Mouse (Mus musculus): ENCODE data around the gene Smpd4. TPM values are rescaled to one million over a fixed set of nuclear protein-coding genes. Genes with fewer than 3 reads are reported as not detected.

Gene Smpd4
- total and polyA plus RNA-seq, 2 experiments from 2014 or later = 23.8 to 67.4 TPM

DNA sequence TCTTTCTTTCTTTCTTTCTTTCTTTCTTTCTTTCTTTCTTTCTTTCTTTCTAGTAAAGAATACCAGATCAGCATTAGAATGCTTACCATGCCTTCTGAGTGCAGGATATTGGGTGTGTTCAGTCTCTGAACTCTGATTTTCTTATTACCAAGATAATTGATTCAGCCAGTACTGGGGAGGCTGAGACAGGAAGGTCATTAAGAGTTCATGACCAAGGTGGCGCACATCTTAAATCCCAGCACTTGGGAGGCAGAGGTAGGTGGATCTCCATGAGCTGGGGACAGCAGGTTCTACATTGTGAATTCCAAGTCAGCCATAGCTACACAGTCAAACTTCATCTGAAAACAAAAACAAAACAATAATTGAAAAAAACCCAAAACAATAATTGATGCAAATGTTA, 2.8 kb downstream of the Smpd4 start:
- 97% methylated on average over 1 of the region's 1 CpGs for WGBS
- Histone ChIP-seq H3K4me2 (ENCODE audit: low read depth, low read length) (no peak overlapping the region), H3K4me1 (ENCODE audit: insufficient read depth, low read length) (no peaks in the 10 kb centered on the region; the same call in 1 of the 2 replicates), H3K4me3 (ENCODE audit: low read length) (no peak overlapping the region), H3K36me3 (ENCODE audit: insufficient read depth, low read length) (peaks cover 15% of the 10 kb centered on the region), H3K9ac (replicated peaks; ENCODE audit: low read length) (no peak overlapping the region), H3K27ac (no peak overlapping the region), H3K9me3 (ENCODE audit: low read length) (no peaks in the 10 kb centered on the region), H3K27me3 (ENCODE audit: insufficient read depth, low read length) (no peaks in the 10 kb centered on the region)
- TF ChIP-seq CTCF (IDR thresholded peaks at IDR 0.05; ENCODE audit: low read depth) = no peak
- DNase-seq (ENCODE audit: low spot score) (no peak), ATAC-seq (no peak)

GRCm38 (mm10) chr16:17625488-17626268, 6.5 kb downstream of the Smpd4 start:
- no peaks in the 10 kb centered on the region for H3K9me3 ChIP-seq (ENCODE audit: low read length)
- DNase-seq (ENCODE audit: low spot score) (peak; percentile 74), ATAC-seq (peak; percentile 80)
- no peak overlapping the region for H3K27ac ChIP-seq
- 65% methylated on average over 8 of the region's 8 CpGs for whole genome bisulfite sequencing
- peaks cover 40% of the 10 kb centered on the region for H3K36me3 ChIP-seq (ENCODE audit: insufficient read depth, low read length)
- H3K4me3 ChIP-seq (ENCODE audit: low read length) = no peak overlapping the region
- H3K9ac ChIP-seq (replicated peaks; ENCODE audit: low read length) = no peak overlapping the region
- peak; percentile 79 for TF ChIP-seq CTCF (IDR thresholded peaks at IDR 0.05; ENCODE audit: low read depth)
- no peaks in the 10 kb centered on the region for H3K27me3 ChIP-seq (ENCODE audit: insufficient read depth, low read length)
- no peak overlapping the region for H3K4me2 ChIP-seq (ENCODE audit: low read depth, low read length)
- no peaks in the 10 kb centered on the region for H3K4me1 ChIP-seq (ENCODE audit: insufficient read depth, low read length)

DNA sequence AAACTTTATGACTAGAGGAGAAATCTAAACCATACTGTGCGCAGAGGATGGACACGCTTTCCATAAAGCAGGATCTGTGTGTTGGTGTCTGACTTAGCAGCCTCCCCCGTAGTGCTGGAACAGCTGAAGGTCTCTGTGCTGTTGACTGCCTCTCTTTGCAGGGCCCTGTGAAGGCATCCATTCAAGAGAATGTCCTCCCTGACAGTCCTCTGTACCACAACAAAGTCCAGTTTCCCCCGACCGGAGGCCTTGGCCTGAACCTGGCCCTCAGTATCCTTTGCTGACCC, 7.1 kb downstream of the Smpd4 start:
- H3K27me3 ChIP-seq (ENCODE audit: insufficient read depth, low read length) = no peaks in the 10 kb centered on the region
- H3K4me1 ChIP-seq (ENCODE audit: insufficient read depth, low read length) = no peaks in the 10 kb centered on the region
- WGBS = 97% methylated on average over 5 of the region's 5 CpGs
- no peak overlapping the region for H3K9ac ChIP-seq (replicated peaks; ENCODE audit: low read length)
- ATAC-seq (no peak), DNase-seq (ENCODE audit: low spot score) (no peak)
- H3K9me3 ChIP-seq (ENCODE audit: low read length) = no peaks in the 10 kb centered on the region
- H3K27ac ChIP-seq = no peak overlapping the region
- H3K4me2 ChIP-seq (ENCODE audit: low read depth, low read length) = no peak overlapping the region
- peaks cover 40% of the 10 kb centered on the region for H3K36me3 ChIP-seq (ENCODE audit: insufficient read depth, low read length)
- no peak for TF ChIP-seq CTCF (IDR thresholded peaks at IDR 0.05; ENCODE audit: low read depth)
- H3K4me3 ChIP-seq (ENCODE audit: low read length) = no peak overlapping the region

DNA sequence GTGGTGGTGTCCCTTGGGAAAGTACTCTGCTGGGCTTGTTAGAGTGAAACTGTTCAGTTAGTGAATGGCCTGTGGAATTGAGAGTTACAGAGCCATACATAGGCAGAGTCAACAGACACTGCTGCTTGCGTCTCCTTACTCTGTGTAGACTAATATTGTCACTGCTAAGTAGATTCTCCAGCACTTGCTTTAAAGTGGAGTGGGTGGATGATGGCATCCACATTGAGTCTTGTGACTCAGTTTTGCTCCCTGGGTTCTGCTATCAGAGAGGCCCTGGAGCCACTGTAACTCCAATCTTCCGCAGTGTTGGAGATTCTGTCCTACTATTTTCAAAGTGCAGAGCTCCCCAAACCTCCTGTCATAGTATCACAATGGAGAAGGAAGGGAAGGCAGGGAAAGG, 13.4 kb downstream of the Smpd4 start:
- Histone ChIP-seq H3K27me3 (ENCODE audit: insufficient read depth, low read length) (no peaks in the 10 kb centered on the region), H3K4me3 (ENCODE audit: low read length) (no peak overlapping the region), H3K9ac (replicated peaks; ENCODE audit: low read length) (no peak overlapping the region), H3K36me3 (ENCODE audit: insufficient read depth, low read length) (peaks cover 49% of the 10 kb centered on the region), H3K4me1 (ENCODE audit: insufficient read depth, low read length) (no peaks in the 10 kb centered on the region), H3K4me2 (ENCODE audit: low read depth, low read length) (no peak overlapping the region), H3K27ac (no peak overlapping the region), H3K9me3 (ENCODE audit: low read length) (no peaks in the 10 kb centered on the region)
- ATAC-seq = no peak
- 97% methylated on average over 2 of the region's 2 CpGs for WGBS
- no peak for TF ChIP-seq CTCF (IDR thresholded peaks at IDR 0.05; ENCODE audit: low read depth)
- DNase-seq (ENCODE audit: low spot score) = no peak

- TF ChIP-seq CTCF (IDR thresholded peaks at IDR 0.05; ENCODE audit: low read depth) = peak; percentile 46
- Histone ChIP-seq H3K9ac (replicated peaks; ENCODE audit: low read length) (no peak overlapping the region), H3K4me2 (ENCODE audit: low read depth, low read length) (no peak overlapping the region), H3K27ac (no peak overlapping the region), H3K36me3 (ENCODE audit: insufficient read depth, low read length) (peaks cover 48% of the 10 kb centered on the region), H3K4me3 (ENCODE audit: low read length) (no peak overlapping the region), H3K27me3 (ENCODE audit: insufficient read depth, low read length) (no peaks in the 10 kb centered on the region), H3K9me3 (ENCODE audit: low read length) (no peaks in the 10 kb centered on the region), H3K4me1 (ENCODE audit: insufficient read depth, low read length) (no peaks in the 10 kb centered on the region)
- DNase-seq (ENCODE audit: low spot score) (no peak), ATAC-seq (peak; percentile 36; the same call in 1 of the 2 replicates)
- WGBS = 81% methylated on average over 8 of the region's 8 CpGs
Observed at GRCm38 (mm10) chr16:17633481-17634181, 14.5 kb downstream of the Smpd4 start.

- no peak for ATAC-seq
- Histone ChIP-seq H3K4me1 (ENCODE audit: insufficient read depth, low read length) (no peaks in the 10 kb centered on the region), H3K9ac (replicated peaks; ENCODE audit: low read length) (no peak overlapping the region), H3K4me2 (ENCODE audit: low read depth, low read length) (no peak overlapping the region), H3K9me3 (ENCODE audit: low read length) (no peaks in the 10 kb centered on the region), H3K4me3 (ENCODE audit: low read length) (no peak overlapping the region), H3K27me3 (ENCODE audit: insufficient read depth, low read length) (no peaks in the 10 kb centered on the region), H3K27ac (no peak overlapping the region), H3K36me3 (ENCODE audit: insufficient read depth, low read length) (peaks cover 55% of the 10 kb centered on the region; the same call in 1 of the 2 replicates)
- no peak for DNase-seq (ENCODE audit: low spot score)
- WGBS = 89% methylated on average over 2 of the region's 2 CpGs
- no peak for TF ChIP-seq CTCF (IDR thresholded peaks at IDR 0.05; ENCODE audit: low read depth)
Observed at GRCm38 (mm10) chr16:17636904-17637303, 17.8 kb downstream of the Smpd4 start.

DNA sequence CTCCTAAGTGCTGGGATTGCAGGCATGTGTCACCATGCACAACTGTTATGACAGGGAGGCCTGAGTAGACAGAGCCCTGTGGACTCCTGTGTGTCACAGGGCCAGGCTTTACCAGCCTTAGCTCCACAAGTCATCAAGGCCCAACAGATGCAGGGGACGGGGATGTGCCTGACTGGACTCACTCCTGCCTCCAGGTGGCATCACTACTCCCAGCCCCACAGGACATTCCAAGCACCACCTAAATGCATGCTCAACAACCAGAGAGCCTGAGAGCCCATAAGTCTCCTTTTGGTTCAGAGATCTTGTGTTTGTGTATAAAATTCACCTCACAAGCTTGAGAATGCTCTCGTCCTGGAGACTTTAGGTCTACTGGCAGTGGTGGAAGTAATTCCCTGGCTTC, 18.5 kb downstream of the Smpd4 start:
- Histone ChIP-seq H3K9me3 (ENCODE audit: low read length) (no peaks in the 10 kb centered on the region), H3K36me3 (ENCODE audit: insufficient read depth, low read length) (peaks cover 56% of the 10 kb centered on the region), H3K27ac (no peak overlapping the region), H3K9ac (replicated peaks; ENCODE audit: low read length) (no peak overlapping the region), H3K4me3 (ENCODE audit: low read length) (no peak overlapping the region), H3K4me2 (ENCODE audit: low read depth, low read length) (no peak overlapping the region), H3K27me3 (ENCODE audit: insufficient read depth, low read length) (no peaks in the 10 kb centered on the region), H3K4me1 (ENCODE audit: insufficient read depth, low read length) (no peaks in the 10 kb centered on the region)
- peak; percentile 28 for TF ChIP-seq CTCF (IDR thresholded peaks at IDR 0.05; ENCODE audit: low read depth)
- WGBS = 82% methylated on average over 2 of the region's 2 CpGs
- DNase-seq (ENCODE audit: low spot score) (no peak), ATAC-seq (no peak)

Measured in hindbrain, postnatal 0 days (tissue).